Mouse (Mus musculus) intestine, postnatal 0 days (tissue): ENCODE data around the gene Cdk14. TPM values are rescaled to one million over a fixed set of nuclear protein-coding genes. Genes with fewer than 3 reads are reported as not detected.

Experiments used
- ATAC-seq: fragments of 200-750 bp; cut with Nextera tagmentation; 2 replicates; pipeline ENCODE4 v1.8.0; 2017; ENCODE audit warnings: mild to moderate bottlenecking, moderate TSS enrichment, moderate library complexity
- H3K27ac ChIP-seq: fragments of 300-500 bp; sonication (generic); 2 replicates; pipeline ENCODE4 v1.5.1; 2014; ENCODE audit warnings: mild to moderate bottlenecking, low read depth, low read length, moderate library complexity
- H3K27me3 ChIP-seq: fragments of 300-500 bp; sonication (generic); replicated peaks from 2 replicates; pipeline ENCODE4 v1.6.1; 2014; ENCODE audit warnings: low read length, mixed read lengths; ENCODE audit not compliant: control insufficient read depth, insufficient read depth
- H3K36me3 ChIP-seq: fragments of 300-500 bp; sonication (generic); 2 replicates; pipeline ENCODE4 v1.6.1; 2014; ENCODE audit warnings: mild to moderate bottlenecking, moderate library complexity; ENCODE audit not compliant: control insufficient read depth, insufficient read depth
- H3K4me1 ChIP-seq: fragments of 300-500 bp; sonication (generic); replicated peaks from 2 replicates; pipeline ENCODE4 v1.6.1; 2014; ENCODE audit warnings: antibody characterized with exemption, low read length, mixed read lengths; ENCODE audit not compliant: control insufficient read depth, insufficient read depth
- H3K4me2 ChIP-seq: fragments of 300-500 bp; sonication (generic); replicated peaks from 2 replicates; pipeline ENCODE4 v1.6.1; 2014; ENCODE audit warnings: low read depth, mild to moderate bottlenecking, moderate library complexity
- H3K4me3 ChIP-seq: fragments of 300-500 bp; sonication (generic); 2 replicates; pipeline ENCODE4 v1.5.1; 2014; ENCODE audit warnings: low read depth, low read length
- H3K9ac ChIP-seq: fragments of 300-500 bp; sonication (generic); 2 replicates; pipeline ENCODE4 v1.6.1; 2014; ENCODE audit warnings: mild to moderate bottlenecking, low read depth, low read length
- H3K9me3 ChIP-seq: fragments of 300-500 bp; sonication (generic); 2 replicates; pipeline ENCODE4 v1.6.1; 2016; ENCODE audit warnings: mixed run types; ENCODE audit not compliant: control insufficient read depth
- CTCF ChIP-seq: sonication (generic); IDR thresholded peaks from 2 replicates; pipeline ENCODE4 v1.5.1; 2016; ENCODE audit warnings: low read depth, mild to moderate bottlenecking, control low read depth, antibody characterized with exemption, moderate library complexity
- WGBS: fragments of 180-500 bp; shearing (Covaris S2); extraction: QIAGEN DNeasy Blood & Tissue Kit; methylation state at CpG from one replicate; pipeline ENCODE4 v1.1.7; 2014; 5-methylcytosine and 5-hydroxymethylcytosine counted together
- polyA plus RNA-seq: library from polyadenylated mRNA; unstranded; fragments of >200 nt; fragmentation: Nextera tagmentation; extraction: Ambion mirVana; gene quantifications from 2 replicates; pipeline ENCODE4 v1.2.1, GENCODE M21; 2015

Gene Cdk14
- polyA plus RNA-seq, 1 experiment from 2014 or later, result 4.4 TPM

GRCm38 (mm10) chr5:5305286-5305685, 114.8 kb downstream of the Cdk14 start:
- Histone ChIP-seq H3K4me3 (no peak overlapping the region), H3K36me3 (no peaks in the 10 kb centered on the region), H3K9ac (no peak overlapping the region), H3K9me3 (no peaks in the 10 kb centered on the region), H3K4me1 (no peaks in the 10 kb centered on the region), H3K27ac (no peak overlapping the region), H3K27me3 (no peaks in the 10 kb centered on the region), H3K4me2 (no peak overlapping the region)
- no peak for ATAC-seq
- 93% methylated on average over 2 of the region's 2 CpGs for WGBS
- no peak for TF ChIP-seq CTCF

DNA sequence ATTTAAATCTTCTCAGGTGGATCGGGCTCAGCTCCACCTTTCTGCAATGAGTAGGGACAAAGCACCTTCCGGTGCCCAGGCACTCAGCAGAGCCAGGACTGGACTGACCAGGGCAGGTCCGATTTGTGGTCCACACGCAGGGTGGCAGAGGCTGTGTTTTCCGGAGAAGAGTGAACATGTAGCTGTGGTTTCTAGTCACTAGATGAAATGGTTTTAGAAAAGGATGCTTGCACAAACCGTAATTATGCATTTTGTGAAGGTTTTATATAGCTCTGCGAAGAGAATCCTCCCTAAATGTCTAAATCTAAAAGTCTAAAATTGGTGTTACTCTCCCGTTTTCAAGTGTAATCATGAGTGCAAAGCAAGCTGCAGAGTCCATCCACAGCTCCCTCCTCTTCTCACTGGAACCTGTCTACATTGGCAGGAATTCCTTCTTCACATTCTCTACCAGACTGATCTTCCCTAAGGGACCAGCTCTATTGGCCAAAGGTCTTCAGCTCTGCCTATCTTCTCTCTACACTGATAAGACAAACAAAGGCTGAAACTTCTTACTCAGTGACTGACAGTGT, 116.9 kb downstream of the Cdk14 start:
- no peak for ATAC-seq
- Histone ChIP-seq H3K36me3 (no peaks in the 10 kb centered on the region), H3K27ac (no peak overlapping the region), H3K9ac (no peak overlapping the region), H3K4me3 (no peak overlapping the region), H3K4me1 (no peaks in the 10 kb centered on the region), H3K9me3 (no peaks in the 10 kb centered on the region), H3K4me2 (no peak overlapping the region), H3K27me3 (no peaks in the 10 kb centered on the region)
- WGBS, result 90% methylated on average over 8 of the region's 8 CpGs
- no peak for TF ChIP-seq CTCF

- no peak overlapping the region for H3K9ac ChIP-seq
- 73% methylated on average over 12 of the region's 12 CpGs for WGBS
- no peaks in the 10 kb centered on the region for H3K27me3 ChIP-seq
- no peak overlapping the region for H3K4me2 ChIP-seq
- H3K9me3 ChIP-seq, result no peaks in the 10 kb centered on the region
- no peaks in the 10 kb centered on the region for H3K4me1 ChIP-seq
- no peaks in the 10 kb centered on the region for H3K36me3 ChIP-seq
- no peak overlapping the region for H3K27ac ChIP-seq
- no peak overlapping the region for H3K4me3 ChIP-seq
- no peak for TF ChIP-seq CTCF
- ATAC-seq, result no peak
These were observed 118.5 kb downstream of the Cdk14 start for GRCm38 (mm10) chr5:5301571-5302079.

DNA sequence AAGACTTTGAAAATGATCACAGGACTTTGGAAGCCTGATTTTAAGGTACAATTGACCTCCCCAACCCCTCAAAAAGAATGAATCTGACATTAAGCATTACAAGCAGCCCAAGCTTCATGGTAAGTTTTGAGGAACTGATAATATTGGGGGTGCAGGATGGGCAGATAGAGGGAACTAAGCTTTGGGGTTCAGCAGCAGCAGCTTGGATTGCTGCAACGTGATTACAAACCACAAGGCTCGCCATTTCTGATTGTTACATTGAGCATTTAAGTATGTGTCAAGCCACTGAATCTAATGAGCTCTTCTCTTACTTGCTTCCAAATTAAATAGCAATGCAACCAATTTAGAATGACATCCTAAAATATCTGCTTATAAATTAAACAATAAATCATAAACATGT, 119.1 kb downstream of the Cdk14 start:
- no peak for ATAC-seq
- no peak for TF ChIP-seq CTCF
- Histone ChIP-seq H3K4me3 (no peak overlapping the region), H3K27ac (no peak overlapping the region), H3K4me2 (no peak overlapping the region), H3K36me3 (no peaks in the 10 kb centered on the region), H3K4me1 (no peaks in the 10 kb centered on the region), H3K9me3 (no peaks in the 10 kb centered on the region), H3K27me3 (no peaks in the 10 kb centered on the region), H3K9ac (no peak overlapping the region)
- 89% methylated on average over 2 of the region's 2 CpGs for WGBS

DNA sequence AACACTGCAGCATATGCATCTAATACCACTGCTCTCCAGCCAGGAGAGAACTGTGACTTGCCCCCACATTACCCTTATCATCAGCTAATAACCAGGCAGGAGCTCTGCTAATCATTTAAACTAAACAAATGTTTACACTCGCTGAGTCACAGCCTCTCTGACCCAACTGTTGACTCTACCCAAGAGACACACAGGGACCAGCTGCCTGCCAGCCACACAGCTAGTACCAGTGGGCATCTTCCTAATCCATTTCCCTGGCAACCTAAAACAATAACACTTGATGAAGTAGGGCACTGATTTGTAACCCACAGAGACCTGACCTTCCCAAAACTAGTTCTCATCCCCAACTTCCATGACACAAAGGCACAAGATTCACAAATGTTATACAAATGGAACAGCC, 119.8 kb downstream of the Cdk14 start:
- H3K9ac ChIP-seq, result no peak overlapping the region
- no peak overlapping the region for H3K27ac ChIP-seq
- no peaks in the 10 kb centered on the region for H3K27me3 ChIP-seq
- H3K36me3 ChIP-seq, result no peaks in the 10 kb centered on the region
- WGBS, result 19% methylated on average over 1 of the region's 1 CpGs
- peak; percentile 51; the same call in 1 of the 2 replicates for ATAC-seq
- H3K4me2 ChIP-seq, result no peak overlapping the region
- no peak for TF ChIP-seq CTCF
- H3K4me1 ChIP-seq, result no peaks in the 10 kb centered on the region
- H3K9me3 ChIP-seq, result no peaks in the 10 kb centered on the region
- no peak overlapping the region for H3K4me3 ChIP-seq

DNA sequence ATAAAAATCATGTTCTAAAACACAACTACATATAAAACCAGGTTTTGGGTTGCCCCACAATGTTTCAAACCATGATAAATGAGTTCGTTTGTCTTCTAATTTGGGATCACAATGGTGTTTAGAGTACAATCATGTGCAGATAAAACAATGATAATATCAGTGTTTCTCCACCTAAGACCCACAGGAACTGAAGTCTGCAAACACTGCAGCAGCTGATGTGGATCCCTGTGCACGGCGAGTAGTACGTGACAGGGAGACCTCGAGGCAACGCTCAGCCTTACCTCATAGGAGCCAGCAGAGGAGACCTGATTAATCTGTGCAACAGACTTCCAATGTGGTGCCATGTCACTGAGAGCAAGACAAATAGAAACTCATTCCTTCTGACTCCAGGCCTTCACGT, 122.9 kb downstream of the Cdk14 start:
- WGBS, result 70% methylated on average over 7 of the region's 7 CpGs
- no peak for ATAC-seq

DNA sequence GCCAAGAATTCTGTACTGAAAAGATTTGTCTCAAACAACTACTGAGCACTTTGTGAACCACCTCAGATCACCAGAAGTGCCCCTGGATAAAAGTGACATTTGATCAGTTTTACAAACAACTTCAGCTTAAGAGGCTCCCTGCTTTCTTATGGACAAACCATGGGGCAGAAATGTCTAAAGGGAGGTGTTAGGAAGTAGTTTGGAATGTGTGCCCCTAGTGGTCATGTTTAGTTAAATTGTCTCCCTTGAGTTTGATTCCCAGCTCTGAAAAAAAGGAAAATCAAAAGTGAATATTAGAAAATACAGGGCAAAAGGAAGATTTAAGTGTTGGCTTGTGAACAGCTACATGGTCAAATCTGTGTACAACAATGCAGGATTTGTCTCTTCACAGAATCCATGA, 123.3 kb downstream of the Cdk14 start:
- Histone ChIP-seq H3K4me2 (no peak overlapping the region), H3K27ac (no peak overlapping the region), H3K27me3 (no peaks in the 10 kb centered on the region), H3K36me3 (no peaks in the 10 kb centered on the region), H3K4me3 (no peak overlapping the region), H3K9me3 (no peaks in the 10 kb centered on the region), H3K9ac (no peak overlapping the region), H3K4me1 (no peaks in the 10 kb centered on the region)
- TF ChIP-seq CTCF, result peak; percentile 48
- no peak for ATAC-seq

More for the DNA sequence above, 122.9 kb downstream of the Cdk14 start:
- H3K4me2 ChIP-seq, result no peak overlapping the region
- H3K36me3 ChIP-seq, result no peaks in the 10 kb centered on the region
- H3K27me3 ChIP-seq, result no peaks in the 10 kb centered on the region
- no peak overlapping the region for H3K27ac ChIP-seq
- no peak for TF ChIP-seq CTCF
- H3K9me3 ChIP-seq, result no peaks in the 10 kb centered on the region
- no peaks in the 10 kb centered on the region for H3K4me1 ChIP-seq
- no peak overlapping the region for H3K4me3 ChIP-seq
- H3K9ac ChIP-seq, result no peak overlapping the region
